Mouse (Mus musculus) hematopoietic stem cell, adult 5-6 weeks (primary cell): ENCODE results near the gene Schip1. TPM values are rescaled to one million over a fixed set of nuclear protein-coding genes. Genes with fewer than 3 reads are reported as not detected.

Source experiments
- ATAC-seq, 2 experiments: fragments of 125-278 bp in 1 of 2; replicated peaks in 1 of 2; 2 replicates each; pipeline ENCODE4 v1.8.0; 2016 to 2017; ENCODE audit warnings: inconsistent platforms in 2 of 2, mild to moderate bottlenecking in 2 of 2, moderate number of reproducible peaks in 2 of 2, low read depth in 1 of 2, moderate TSS enrichment in 1 of 2; ENCODE audit not compliant: low FRiP score in 2 of 2, poor library complexity in 2 of 2, severe bottlenecking in 2 of 2, insufficient read depth in 1 of 2, low TSS enrichment in 1 of 2
- total RNA-seq: library from RNA; stranded (forward); fragments of 172-1452, 232-1000 nt; gene quantifications from 2 replicates; pipeline ENCODE4 v1.2.3, GENCODE M21; 2017

The Schip1 gene
- total RNA-seq, 1 experiment from 2014 or later, result 0.94 TPM

DNA sequence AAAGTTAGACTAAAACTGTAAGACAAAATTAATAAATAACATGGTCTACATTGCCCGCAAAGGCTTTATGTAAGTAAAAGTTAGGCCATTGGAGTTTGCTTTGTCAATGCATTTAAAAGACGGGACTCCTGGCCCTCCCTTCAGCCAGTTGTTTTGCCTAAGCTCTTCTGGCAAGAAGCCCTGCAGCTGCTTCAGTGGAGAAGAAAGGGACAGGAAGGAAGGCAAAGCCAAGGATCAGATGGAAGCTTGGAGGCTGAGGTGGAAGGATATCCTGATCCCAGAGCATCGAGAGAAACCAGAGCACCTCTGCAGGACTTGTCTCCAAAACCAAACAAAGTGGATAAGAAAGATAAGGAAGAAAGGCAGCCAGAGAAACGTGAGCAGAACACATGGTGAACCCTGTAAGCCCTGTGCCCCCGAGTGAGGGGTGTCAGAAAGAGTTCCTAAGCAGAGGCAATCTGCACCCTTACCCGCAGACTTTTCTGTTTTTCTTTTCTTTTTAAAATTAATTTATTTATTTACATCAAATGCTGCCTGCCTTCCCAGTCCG, 442.2 kb downstream of the Schip1 start:
- no peak for ATAC-seq

DNA sequence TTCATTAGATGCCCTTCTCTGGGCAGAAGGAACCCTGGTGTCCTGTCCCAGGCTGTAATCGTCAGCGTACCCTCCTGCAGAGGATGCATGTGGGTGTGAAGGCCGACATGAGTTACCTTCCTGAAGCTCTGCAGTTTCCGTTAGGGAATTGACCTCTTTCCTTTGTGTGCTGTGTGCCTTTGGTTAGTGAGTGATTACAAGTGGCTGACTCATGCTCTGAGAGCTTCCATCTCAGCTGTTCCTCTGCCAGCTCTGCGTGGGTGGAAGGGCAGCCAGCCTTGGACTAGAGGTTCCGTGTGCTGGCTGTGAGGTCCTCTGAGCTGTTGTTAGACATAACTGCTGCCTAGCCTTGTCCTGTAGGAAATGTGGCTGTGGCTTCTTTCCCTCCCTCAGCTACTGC, 444.0 kb downstream of the Schip1 start:
- ATAC-seq, result peak; percentile 81 to 92

DNA sequence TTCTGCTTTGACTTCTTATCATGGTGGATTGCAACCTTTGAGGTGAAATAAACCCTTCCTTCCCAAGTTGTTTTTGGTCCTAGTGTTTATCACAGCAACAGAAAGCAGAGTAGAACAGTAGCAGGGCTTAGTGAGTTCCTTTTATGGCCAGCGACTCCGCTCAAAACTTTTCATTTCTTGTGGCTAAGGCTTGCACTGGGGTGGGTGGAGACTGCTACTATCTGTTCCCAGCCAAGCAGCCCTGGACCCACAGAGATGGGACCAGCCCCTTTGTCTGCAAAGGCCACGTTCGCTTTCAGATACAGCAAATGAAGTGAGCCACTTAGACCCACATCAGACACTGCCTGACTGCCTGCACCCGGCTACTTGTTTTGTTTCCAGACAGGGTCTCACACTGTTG, 446.3 kb downstream of the Schip1 start:
- ATAC-seq, result peak in 1 of 2 experiments; percentile 35; a peak in 2 of 4 replicates

DNA sequence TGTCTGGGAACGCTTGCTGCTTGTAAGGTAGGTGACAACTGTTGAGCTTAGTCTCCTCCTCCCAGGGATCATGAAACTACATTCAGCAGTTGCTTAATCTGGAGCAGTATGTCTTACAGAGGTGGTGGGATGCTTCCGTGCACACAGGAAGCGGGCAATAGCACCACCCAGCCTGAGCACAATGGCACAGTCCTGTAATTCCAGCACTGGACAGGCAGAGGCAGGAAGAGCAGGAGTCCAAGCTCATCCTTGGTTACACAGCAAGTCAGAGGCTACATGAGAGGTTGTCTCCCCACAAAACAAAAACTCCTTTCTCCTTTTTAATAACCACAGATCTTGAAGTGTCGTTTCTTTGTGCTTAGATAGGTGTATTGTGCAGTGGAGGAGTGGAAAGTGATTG, 447.1 kb downstream of the Schip1 start:
- no peak for ATAC-seq

DNA sequence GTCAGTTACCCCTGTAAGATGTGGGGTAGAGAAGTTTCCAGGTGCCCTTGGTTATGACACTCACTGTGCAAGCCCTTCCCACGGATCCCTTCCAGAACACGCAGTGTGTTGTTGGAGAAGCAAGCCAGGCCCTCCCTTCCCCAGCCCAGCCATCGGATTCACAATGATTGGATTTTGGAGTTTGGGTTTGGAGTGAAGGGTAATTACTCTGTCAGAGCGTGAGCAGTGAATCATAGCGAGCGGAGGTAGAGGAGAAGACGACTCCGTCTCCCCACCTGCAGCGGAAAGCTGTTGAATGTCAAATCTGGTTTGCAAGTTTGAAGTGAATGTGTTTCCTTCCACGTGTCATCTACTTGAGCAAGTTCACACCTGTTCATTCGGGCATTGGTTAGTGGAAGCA, 447.7 kb downstream of the Schip1 start:
- ATAC-seq, result no peak

DNA sequence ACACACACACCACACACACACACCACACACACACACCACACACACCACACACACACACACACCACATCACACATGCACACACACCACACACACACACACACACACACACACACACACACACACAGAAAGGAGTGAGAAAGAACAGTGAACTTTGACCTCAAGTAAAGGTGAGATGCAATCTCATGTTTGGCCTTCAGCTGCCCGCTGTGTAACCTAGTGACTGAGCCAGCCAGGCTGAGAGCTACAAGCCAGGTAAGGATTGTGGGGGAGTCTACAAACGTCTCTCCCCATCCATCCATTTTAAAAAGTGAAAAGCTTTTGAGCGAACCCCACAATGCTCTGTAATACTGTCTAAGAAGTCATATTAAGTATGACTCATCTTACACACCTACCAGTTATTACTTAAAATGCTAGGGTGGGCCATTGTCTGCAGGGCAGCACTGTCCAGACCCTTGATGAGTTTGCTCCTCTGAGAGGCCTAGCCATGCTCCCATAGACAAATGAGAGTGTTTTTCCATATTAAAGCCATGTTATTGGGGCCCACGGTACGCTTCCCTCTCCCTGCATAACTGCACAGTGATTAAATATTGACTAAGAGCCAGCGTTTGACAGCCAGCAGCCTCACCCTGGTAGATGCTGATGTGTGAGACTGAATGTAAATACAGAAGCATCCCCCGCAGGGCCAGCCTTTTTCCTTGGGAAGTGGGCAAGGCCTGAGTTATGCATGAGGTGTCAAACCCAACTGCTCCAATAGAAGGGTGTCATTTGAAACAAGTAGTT, 448.9 kb downstream of the Schip1 start:
- ATAC-seq, result no peak

DNA sequence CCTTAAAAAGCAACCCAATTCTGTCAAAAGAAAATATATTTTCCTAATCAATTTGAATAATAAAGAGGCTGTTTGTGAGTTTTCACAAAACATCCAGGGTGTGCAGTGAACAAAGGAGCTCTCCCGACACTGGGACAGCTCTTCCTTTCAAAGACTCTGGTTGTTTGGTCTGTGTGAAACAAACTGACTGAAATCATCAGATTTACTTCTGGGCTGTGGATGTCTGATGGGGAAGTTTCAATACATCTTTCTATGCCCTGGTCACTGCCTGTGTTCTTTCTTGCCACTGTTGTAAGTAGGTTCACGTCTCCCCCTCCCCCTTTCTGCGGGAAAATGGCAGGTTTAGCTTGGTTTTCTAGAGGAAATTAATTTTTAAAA, 449.5 kb downstream of the Schip1 start:
- no peak for ATAC-seq

DNA sequence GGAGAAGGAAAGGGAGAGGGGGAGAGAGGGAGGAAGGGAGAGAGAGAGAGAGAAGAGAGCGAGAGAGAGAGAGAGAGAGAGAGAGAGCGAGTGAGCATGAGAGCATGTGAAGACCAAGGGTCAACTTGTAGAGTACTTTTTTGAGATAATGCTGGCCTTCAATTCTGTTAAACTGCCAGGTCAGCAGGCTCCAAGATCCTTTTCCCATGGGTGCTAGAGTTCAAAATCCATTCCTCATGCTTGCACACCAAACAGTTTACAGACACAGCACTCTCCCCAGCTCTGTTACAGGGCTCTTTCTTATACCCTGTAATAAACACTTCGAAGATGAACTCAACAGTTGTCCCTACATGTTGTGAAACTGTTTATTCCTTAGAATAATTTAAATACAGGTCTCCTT, 450.1 kb downstream of the Schip1 start:
- ATAC-seq, result no peak

DNA sequence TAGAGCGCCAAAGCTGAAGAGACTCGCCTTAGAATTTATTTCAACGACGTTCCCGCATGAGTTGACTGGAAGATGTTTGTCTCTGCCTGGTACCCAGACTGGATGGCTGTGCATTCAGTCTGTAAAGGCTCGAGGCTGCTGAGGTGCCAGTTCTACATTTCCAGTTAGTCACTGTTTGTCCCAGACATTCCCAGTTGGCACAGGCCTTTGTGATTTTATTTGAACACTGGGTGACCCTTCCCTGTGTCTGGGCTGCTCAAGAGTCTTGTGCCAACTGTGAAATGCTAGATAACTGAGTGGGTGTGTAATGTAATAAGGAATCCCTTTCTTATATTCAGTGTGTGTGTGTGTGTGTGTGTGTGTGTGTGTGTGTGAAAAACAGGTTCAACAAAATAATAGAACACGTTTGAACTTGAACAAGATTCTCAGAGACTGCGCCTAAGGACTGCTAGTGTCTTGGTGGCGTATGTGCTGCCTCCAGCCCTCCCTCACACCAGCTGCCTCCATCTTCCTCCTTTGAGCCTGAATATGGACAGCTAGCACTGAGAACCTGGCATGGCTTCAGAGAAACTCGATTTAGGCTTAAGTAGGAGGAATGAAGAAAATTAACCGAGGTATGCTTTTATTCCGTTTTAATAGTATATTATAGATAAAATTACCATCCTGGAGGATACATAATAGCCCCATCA, 451.9 kb downstream of the Schip1 start:
- no peak for ATAC-seq

DNA sequence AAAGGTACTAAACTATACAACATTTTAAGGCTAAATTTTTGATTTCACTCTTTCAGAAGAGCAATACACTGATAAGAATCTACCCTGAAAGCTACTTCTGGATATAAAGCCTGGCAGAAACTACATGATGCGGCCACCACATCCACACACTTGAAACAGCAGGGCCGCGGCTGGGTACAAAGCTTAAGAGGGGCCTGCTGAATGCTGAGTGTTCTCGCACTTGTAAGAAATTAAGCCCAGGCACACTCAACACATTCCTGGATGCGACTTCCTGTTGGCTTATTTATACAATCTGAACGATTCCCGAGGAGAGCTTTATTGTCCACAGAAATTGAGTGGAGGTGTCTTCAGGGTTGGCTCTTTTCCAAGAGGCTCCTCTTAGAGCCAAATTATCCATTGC, 452.6 kb downstream of the Schip1 start:
- ATAC-seq, result no peak

DNA sequence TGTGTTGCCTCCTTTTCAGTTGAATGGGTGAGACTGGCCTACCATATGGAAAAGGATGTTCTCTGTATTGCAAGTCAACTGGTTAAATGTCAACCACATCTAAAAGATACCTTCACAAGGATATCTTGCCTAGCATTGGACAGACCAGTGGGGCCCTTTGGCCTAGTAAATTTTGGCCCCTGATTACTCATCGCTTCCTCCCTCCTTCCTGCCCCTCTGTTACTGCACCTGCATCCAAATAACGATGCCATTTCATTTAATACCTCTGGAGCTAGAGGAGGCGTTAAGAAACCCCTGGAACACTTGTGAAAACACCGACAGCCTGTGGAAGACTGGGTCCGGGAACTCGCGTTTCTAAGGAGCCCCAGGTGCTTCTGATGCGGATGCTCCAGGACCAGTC, 453.4 kb downstream of the Schip1 start:
- ATAC-seq, result no peak

DNA sequence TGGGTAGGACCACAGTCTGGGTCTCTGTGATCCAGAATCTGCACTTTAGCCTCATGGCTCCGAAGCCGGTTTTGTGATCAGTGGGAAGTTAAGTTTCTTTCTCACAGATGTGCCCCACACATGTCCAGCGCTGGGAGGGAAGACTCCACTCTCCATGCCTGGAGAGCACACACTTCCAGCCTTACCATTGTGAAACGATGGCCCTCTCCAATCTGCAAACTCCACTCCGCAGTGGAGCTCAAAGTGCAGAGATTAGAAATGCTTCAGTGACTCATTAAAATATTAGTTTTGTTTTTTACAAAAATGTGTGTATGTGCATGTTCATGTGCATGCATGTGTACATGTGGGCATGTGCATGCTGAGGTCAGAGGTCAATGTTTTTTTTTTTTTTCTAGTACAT, 454.0 kb downstream of the Schip1 start:
- no peak for ATAC-seq

DNA sequence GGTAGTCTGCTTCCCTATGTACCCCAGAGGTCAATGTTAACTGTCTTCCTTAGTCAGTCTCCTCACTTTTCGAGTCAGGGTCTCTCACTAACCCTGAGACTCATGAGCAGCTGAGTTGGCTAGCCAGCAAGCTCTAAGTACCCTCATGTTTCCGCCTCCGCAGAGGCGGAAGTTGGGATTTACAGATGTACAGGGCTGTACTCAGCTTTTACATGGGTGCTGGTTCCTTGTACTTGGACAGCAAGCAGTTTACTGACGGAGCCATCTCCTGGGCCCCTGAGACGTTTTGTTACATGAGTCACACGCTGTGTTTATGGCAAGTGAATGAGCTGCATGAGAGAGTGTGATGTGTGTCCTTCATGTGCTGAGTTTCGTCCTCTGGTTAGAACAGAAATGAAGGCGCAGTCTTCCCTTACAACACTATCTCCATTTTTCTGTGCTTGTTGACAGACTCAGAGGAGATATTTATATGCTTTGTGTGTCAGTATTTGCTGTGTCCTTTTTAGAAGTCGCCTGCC, 460.8 kb downstream of the Schip1 start:
- ATAC-seq, result no peak

DNA sequence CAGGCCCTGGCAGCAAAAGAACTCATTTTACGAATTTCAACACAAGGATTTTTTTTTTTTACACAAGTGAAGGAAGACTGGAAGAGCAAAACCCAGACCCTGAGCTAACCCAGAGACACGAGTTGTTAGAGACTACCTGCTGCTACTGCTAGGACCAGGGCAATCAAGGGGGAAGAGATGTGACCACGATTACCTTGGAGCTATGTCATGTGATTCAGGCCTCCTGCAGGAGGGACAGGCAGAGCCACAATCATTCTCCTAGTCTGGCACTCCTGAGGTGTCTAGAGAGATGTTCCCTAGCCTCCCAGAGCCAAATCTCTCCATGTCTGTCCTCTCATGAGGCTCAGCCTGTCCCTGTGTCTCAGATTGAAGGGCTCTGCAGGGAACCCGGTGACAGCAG, 461.8 kb downstream of the Schip1 start:
- no peak for ATAC-seq

DNA sequence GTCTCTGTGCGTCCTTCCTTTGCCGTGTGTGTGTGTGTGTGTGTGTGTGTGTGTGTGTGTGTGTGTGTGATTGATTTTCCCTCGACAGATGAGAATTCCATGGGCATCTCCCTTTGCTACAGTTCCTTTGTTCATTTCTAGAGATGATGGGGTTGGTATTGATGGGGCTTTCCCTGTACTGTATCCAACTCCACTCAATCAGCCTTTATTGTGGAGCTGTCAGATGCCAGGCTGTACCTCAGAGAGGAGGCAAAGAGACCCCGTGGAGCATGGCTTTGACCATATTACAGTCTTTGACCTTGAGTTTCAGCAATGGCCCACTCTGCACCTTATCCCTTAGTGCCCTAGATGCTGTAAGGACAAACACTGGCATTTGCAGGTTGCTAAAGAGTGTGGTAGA, 462.6 kb downstream of the Schip1 start:
- ATAC-seq, result no peak

DNA sequence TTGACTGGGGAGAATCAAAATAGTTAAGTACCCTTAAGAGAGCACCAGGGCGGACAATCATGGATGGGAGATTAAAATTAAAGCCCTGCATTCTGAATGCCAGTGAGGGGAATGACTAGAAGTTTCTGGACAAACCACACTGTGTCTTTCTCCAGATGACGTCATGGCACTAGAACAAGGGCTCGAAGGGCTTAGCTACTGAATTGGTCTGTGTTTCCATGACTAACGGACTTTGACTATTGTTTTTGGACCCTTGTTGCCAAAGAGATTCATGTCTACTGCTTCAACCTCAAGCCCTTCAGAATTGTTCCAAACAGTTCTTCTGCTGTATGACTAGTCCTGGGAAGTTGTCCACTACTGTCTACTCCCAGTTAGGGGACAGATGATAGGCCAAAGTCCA, 467.3 kb downstream of the Schip1 start:
- ATAC-seq, result no peak

DNA sequence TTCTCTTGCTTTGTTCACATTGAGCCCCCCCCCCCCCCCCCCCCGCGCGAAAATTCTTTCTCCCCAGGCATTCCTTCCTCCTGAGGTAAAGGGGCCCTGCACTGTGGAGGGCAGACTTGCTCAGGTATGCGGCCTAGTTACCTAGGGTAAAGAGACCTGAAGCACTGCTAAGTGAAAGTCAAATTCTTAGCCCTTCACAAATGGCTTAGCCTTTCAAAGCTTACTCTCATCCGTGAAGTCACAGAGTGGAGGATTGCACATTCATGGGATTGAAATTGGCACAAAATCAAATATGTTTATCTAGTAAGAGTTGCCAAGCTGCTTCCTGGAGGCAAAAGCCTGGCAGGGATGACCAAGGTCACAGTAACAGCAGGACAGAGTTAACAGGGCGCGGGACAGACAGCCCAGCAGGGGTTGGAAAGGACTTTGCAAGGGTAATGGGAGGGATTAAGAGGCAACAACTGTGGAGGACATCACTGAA, 470.0 kb downstream of the Schip1 start:
- no peak for ATAC-seq

DNA sequence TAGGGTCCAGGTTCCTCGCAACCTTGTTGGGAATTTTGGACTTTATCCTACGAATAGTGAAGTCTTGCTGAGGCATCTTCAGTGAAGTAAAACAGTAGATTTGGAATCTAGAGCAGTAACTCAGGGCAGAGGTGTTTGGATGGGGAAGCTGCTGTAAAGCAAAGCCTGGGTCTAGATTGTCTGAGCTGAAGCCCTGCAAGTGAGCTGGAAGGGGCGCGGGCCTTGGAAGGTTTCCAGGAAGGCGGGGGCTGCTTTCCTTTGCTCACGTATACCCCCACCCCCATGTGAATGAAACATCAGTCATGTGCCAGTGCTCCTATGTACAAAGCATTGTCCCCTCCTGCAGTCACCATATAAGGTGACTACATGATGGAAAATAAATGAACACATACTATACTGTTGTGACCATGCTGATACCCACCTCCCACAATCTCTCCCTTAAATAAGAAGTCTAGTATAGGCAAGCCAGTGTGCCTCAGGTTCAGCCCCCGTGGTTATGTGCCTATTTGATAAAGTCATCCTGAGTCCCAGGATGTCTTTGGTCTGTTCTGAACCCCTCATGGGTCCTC, 470.6 kb downstream of the Schip1 start:
- ATAC-seq, result no peak
